Mouse (Mus musculus) Muller cell, postnatal 12 days (primary cell): ENCODE results near the gene Tubgcp3.
A peak's percentile ranks its signal among the peaks of the same experiment; 100 is the strongest.
"Not testable (repeated sequence)": the region's sequence is repeated elsewhere in the genome, so short reads cannot be mapped to it uniquely, and the experiment has no call there.

Source experiments
- DNase-seq: peaks from one replicate; pipeline ENCODE4 v3.0.0-alpha.2; 2015; ENCODE audit errors: inconsistent ontology term

Gene Tubgcp3

GRCm38 (mm10) chr8:12672056-12672881, at the start of gene Tubgcp3:
TSS of gene Tubgcp3 (minus strand) at chr8:12672248.
- DNase-seq: peak; percentile 94

- no peak for DNase-seq
Observed at GRCm38 (mm10) chr8:12719091-12719490, 47.0 kb upstream of the Tubgcp3 start.

- DNase-seq: no peak
Observed at GRCm38 (mm10) chr8:12715861-12716585, 44.0 kb upstream of the Tubgcp3 start.

- DNase-seq: no peak
Observed at GRCm38 (mm10) chr8:12711623-12712022, 39.6 kb upstream of the Tubgcp3 start.

- no peak for DNase-seq
Observed at GRCm38 (mm10) chr8:12703597-12703996, 31.5 kb upstream of the Tubgcp3 start.

- no peak for DNase-seq
Observed at GRCm38 (mm10) chr8:12702290-12702689, 30.2 kb upstream of the Tubgcp3 start.

GRCm38 (mm10) chr8:12698660-12699277, 26.7 kb upstream of the Tubgcp3 start:
- DNase-seq: no peak

- DNase-seq: no peak
Observed at GRCm38 (mm10) chr8:12688851-12689250, 16.8 kb upstream of the Tubgcp3 start.

GRCm38 (mm10) chr8:12677529-12677928, 5.5 kb upstream of the Tubgcp3 start:
- DNase-seq: peak; percentile 71

- no peak for DNase-seq
Observed at GRCm38 (mm10) chr8:12671473-12672055, 484 bp downstream of the Tubgcp3 start.

- DNase-seq: no peak
Observed at GRCm38 (mm10) chr8:12670965-12671364, 1.1 kb downstream of the Tubgcp3 start.

GRCm38 (mm10) chr8:12668832-12669231, 3.2 kb downstream of the Tubgcp3 start:
- no peak for DNase-seq

- not testable (repeated sequence) for DNase-seq
Observed at GRCm38 (mm10) chr8:12666530-12666929, 5.5 kb downstream of the Tubgcp3 start.

GRCm38 (mm10) chr8:12663105-12663456, 9.0 kb downstream of the Tubgcp3 start:
- DNase-seq: no peak

- peak; percentile 16 for DNase-seq
Observed at GRCm38 (mm10) chr8:12662375-12663104, 9.5 kb downstream of the Tubgcp3 start.

GRCm38 (mm10) chr8:12657411-12657810, 14.6 kb downstream of the Tubgcp3 start:
- DNase-seq: no peak

- DNase-seq: no peak
Observed at GRCm38 (mm10) chr8:12651246-12651645, 20.8 kb downstream of the Tubgcp3 start.

GRCm38 (mm10) chr8:12650495-12650894, 21.6 kb downstream of the Tubgcp3 start:
- DNase-seq: no peak

GRCm38 (mm10) chr8:12648951-12649350, 23.1 kb downstream of the Tubgcp3 start:
- DNase-seq: no peak

GRCm38 (mm10) chr8:12646536-12646935, 25.5 kb downstream of the Tubgcp3 start:
- no peak for DNase-seq

- no peak for DNase-seq
Observed at GRCm38 (mm10) chr8:12644894-12645293, 27.2 kb downstream of the Tubgcp3 start.
